Mouse (Mus musculus): ENCODE data around the gene Cntnap5c. TPM values are rescaled to one million over a fixed set of nuclear protein-coding genes. Genes with fewer than 3 reads are reported as not detected.

Cntnap5c gene
- polyA plus RNA-seq, 1 experiment from 2014 or later: 0.03 TPM

DNA sequence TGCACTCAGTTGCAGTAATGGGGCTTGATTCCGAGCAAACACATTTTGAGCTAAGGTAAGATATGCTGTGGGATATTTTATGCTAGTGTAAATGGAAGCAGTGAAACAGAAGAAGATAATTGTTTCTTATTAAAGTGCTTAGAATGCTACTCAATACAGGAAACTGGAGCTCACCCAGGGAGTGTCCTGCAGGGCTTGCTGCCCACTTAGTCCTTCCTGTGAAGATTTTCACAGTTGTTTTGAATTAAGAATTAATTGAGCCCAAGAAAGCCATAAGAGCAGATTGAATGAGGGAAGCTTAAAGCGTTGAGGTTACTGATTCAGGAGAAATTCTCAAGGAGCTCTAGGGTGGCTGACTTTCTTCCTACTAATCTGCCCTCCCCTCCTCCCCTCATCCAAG, 586.9 kb downstream of the Cntnap5c start:
- H3K27me3 ChIP-seq: no peaks in the 10 kb centered on the region
- ATAC-seq: no peak
- DNase-seq (ENCODE audit: low read depth, low spot score): no peak
- POLR2A ChIA-PET: interaction anchor here (0.6 to 0.7 kb wide), 2 partner anchors 11 to 50 kb away, joined by 3 to 4 read pairs; no protein-coding TSS in a partner anchor
- CTCF ChIA-PET: interaction anchor here (1.1 kb wide), 1 partner anchor 13 kb away, joined by 4 read pairs; no protein-coding TSS in a partner anchor
- TF ChIP-seq CTCF (IDR thresholded peaks at IDR 0.05): no peak
- in situ Hi-C loops (cut with MboI; ENCODE audit: low pct_unique_long_range_greater_than_20kb): no loop called here

DNA sequence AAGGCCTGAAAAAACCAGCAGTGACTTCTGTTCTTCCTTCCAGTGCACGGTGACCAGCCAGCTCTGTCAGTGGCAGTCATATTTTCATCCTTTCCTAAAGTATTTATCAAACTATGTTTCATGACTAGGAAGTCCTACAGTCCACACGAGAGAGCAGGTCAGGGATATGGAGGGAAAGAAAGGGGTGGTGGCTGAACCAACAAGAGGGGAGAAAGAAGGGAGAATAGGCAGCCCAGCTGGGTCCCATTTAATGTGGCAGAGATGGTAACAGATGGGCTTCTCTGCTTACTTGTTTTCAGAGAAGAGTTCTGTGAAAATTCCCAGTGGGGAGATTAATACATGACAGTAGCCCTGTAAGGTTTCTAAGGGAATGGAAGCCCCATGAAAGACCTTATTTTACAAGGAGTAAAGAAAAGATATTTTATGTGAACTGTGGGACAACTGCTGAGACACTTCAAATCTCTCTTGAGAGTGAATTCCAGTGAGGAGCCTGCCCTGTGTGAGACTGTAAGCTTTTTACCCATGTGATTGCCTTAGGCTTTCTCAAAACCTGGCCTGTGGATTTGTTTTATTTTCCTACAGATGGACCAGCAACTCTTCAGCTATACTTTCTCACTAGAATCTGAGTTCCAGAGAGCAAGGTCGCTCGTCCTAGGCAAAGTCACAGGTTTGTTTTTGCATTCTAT, 594.4 kb downstream of the Cntnap5c start:
- POLR2A ChIA-PET: no interaction called here
- in situ Hi-C loops (cut with MboI; ENCODE audit: low pct_unique_long_range_greater_than_20kb): no loop called here
- ATAC-seq (no peak), DNase-seq (ENCODE audit: low read depth, low spot score) (no peak)
- no peak for TF ChIP-seq CTCF (IDR thresholded peaks at IDR 0.05)
- CTCF ChIA-PET: interaction anchor here (1.1 to 1.6 kb wide), 2 partner anchors 10 to 12 kb away, joined by 3 to 4 read pairs; no protein-coding TSS in a partner anchor
- H3K27me3 ChIP-seq: no peaks in the 10 kb centered on the region

DNA sequence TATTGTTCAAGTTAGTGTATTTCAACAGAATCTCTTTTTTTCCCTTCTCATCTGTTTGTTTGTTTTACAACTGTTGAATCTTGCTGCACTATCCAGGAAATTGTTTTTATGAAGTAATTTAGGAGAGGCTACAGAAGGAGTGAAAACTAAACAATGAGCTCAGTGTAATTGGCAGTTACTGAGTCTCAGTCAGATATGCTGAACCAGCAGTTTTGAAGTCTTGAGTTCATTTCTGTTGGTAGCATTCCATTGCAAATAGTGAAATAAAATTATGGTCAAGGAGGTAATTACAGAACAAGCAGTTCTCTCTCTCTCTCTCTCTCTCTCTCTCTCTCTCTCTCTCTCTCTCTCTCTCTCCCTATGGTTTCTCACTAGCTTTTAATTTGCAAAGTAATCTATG, 600.7 kb downstream of the Cntnap5c start:
- in situ Hi-C loops (cut with MboI; ENCODE audit: low pct_unique_long_range_greater_than_20kb): no loop called here
- ChIA-PET CTCF (interaction anchor here (1.3 to 1.6 kb wide), 2 partner anchors 10 to 14 kb away, joined by 3 to 4 read pairs; no protein-coding TSS in a partner anchor), POLR2A (no interaction called here)
- no peak for ATAC-seq
- no peak for DNase-seq (ENCODE audit: low read depth, low spot score)
- no peaks in the 10 kb centered on the region for H3K27me3 ChIP-seq
- TF ChIP-seq CTCF (IDR thresholded peaks at IDR 0.05): no peak

DNA sequence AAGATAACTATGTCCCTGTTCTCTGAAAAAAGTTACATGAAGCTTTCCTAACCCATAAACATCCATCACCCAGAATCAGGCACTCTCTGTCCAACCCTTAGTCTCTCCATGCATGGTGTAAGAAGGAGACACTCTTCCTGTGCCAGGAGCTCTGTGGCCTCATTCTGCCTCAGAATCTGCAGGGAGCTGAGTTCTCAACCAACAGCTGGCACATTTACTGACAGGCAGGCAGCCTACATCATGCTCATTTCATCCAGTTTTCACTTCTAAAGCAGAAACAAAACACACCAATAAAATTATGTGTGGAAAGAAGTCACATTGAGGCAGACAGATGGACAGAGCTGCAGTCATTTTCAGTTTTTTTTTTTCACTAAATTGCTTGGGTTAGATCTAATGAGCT, 638.4 kb downstream of the Cntnap5c start:
- ATAC-seq: no peak
- POLR2A ChIA-PET: no interaction called here
- no peak for TF ChIP-seq CTCF (IDR thresholded peaks at IDR 0.05)
- in situ Hi-C loops (cut with MboI; ENCODE audit: low pct_unique_long_range_greater_than_20kb): no loop called here
- no peaks in the 10 kb centered on the region for H3K27me3 ChIP-seq
- DNase-seq (ENCODE audit: low read depth, low spot score): no peak
- CTCF ChIA-PET: interaction anchor here (0.9 to 1.5 kb wide), 5 partner anchors 11 to 28 kb away, joined by 3 to 7 read pairs (median 3); no protein-coding TSS in a partner anchor

DNA sequence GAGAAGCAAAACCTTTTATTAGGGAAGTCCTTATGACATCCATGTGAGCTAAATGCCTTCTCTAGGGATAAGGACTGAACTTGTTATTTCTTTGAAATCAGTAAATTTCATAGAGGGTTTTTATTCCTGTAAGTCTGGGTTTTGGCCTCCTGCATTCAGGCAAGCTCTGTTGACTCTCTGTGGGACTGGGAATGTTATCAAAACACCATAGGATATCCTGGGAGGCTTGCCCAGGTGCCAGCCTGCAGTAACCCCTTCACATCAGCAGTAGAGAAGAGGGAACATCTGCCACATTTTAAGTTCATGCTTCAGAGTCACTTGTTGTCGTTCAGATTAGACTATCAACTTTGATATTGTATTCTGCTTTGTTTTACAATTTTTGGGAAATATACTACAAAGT, 639.4 kb downstream of the Cntnap5c start:
- ChIA-PET POLR2A (no interaction called here), CTCF (no interaction called here)
- TF ChIP-seq CTCF (IDR thresholded peaks at IDR 0.05): no peak
- no peak for ATAC-seq
- no peaks in the 10 kb centered on the region for H3K27me3 ChIP-seq
- DNase-seq (ENCODE audit: low read depth, low spot score): no peak
- in situ Hi-C loops (cut with MboI; ENCODE audit: low pct_unique_long_range_greater_than_20kb): no loop called here

DNA sequence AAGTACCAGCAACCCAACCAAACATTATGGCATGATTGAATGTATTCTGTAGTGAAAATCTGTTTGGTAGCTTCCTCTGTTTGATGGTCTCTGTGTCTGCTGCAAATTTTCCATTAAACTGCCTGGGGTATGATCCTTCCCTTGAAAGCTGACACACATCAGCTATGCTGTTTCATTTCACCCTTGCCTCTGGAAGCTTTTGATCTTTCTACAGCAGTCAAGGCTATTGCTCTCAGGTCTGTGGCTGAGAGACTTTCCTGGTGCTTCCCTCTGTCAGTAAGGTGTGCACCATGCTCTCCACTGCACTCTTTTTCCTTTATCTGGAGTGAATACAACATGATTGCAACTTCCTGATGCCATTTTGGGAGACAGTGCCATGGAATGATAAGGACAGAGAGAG, 668.1 kb downstream of the Cntnap5c start:
- no peak for TF ChIP-seq CTCF (IDR thresholded peaks at IDR 0.05)
- ATAC-seq: no peak
- ChIA-PET POLR2A (no interaction called here), CTCF (no interaction called here)
- DNase-seq (ENCODE audit: low read depth, low spot score): no peak
- no peaks in the 10 kb centered on the region for H3K27me3 ChIP-seq
- in situ Hi-C loops (cut with MboI; ENCODE audit: low pct_unique_long_range_greater_than_20kb): no loop called here

Other genes starting within 250 kb of the Cntnap5c start
- gene Vmn2r120, start 224.1 kb upstream of the Cntnap5c start, polyA plus RNA-seq (2021): not detected
- not detected for gene Gm21834, start 27.4 kb upstream of the Cntnap5c start, polyA plus RNA-seq (2021)

All from Patski (cell line).